Mouse (Mus musculus): Measurements from ENCODE around the gene Fen1.

Gene Fen1

DNA sequence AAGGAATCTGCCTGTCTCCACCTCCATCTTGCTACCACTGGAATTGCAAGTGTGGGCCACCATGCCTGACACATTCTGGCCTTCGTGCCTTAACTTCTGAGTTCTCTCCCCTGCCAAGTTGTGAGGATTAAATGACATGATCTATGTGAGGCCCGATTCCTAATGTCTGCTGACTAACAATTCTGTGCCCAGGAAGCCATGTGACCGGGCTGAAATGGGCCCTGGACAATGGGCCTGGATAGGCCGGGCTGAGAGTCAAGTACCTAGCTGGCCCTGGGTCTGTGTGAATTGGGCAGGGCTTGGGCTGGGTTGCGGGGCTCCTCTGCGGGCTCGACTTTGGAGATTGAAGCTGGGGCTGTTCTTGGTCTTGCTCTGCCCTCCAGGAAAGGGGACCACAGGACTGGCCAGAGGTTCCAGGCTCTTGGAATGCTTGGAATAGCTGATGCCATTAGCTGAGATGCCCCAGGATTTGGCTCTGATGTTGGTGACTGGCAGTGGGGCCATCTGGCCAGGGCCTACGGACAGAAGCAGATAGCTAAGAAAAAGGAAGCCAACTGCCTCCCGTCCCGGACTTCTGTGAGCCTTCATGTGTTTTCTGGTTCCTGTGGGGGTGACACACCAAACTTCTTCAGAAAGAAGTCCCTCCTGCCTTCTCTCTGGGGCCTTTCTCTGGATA, 10.0 kb upstream of the Fen1 start:
- ATAC-seq (ENCODE audit: low TSS enrichment): no peak

DNA sequence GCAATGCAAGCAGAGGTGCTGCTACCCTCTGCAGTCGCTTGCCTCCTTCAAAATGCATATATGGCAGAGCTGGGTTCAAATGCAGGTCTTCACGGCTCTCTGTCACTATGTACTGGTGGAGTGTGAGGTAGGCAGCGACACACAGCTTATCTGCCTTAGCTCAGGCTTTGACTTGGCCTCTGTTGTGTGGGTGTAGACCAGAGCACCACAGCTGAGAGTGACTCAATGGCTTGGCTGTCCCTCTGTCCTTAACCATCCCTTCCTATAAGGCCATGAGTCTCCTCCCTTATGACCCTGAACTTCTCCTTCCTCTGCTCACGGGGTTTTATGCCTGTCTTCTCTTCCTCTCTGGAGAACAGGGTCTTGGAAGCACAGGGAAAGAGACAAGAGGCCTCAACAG, 6.9 kb upstream of the Fen1 start:
- ATAC-seq (ENCODE audit: low TSS enrichment): no peak

DNA sequence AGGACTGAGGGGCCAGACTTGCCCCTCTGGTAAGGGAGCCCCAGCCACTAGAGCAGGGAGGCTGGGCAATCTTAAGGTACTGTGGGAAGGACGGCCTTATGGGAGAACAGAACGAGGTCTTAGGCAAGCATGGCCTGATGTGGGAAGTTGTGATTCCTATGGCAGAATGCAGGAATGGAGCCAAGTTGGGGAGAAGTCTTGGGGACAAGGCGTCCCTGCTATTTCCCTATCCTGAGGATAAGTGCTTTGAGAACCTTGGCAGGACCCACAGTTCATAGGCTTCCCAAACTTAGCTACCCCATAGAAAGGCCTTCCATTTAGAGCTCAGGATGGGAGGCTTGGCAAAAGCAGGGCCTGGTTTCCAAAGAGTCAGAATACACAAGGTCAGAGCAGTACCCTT, 4.9 kb upstream of the Fen1 start:
- ATAC-seq (ENCODE audit: low TSS enrichment): no peak

DNA sequence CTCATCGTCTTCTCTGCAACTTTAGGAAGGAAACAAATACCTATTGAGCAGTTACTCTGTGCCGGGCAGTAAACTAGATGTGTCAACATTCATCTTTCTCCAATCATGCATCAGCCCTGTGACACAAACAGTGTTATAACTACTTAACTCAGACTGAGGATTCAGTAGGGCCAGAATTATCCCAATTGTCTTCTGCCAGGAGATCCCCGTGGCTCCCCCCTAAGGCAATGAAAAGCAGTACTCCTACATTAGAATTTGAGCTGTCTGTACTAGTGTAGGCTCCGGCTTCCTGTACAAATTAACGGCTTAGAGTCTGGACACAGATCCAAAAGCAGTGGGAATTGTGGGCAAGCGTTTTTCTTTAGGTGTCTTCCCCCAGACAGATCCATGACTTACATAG, 1.1 kb upstream of the Fen1 start:
- ATAC-seq (ENCODE audit: low TSS enrichment): no peak

DNA sequence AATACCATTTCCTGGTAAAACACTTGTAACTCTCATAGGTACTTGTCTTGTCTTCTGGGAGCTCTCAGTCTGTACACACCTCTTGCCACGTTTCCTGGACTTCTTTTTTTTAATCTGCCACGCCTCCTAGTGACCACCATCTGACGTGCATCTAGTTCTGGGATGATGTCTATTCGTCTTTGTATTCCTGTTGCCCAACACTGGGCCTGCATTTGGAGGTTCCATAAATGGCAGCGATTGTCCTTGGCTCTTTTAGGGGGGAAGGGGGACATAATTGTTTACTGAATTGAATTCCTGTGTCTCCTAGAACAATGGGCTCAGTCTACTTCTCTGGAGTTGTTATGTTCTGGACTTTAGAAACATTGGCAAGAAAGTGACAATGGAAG, 640 bp upstream of the Fen1 start:
- peak; percentile 32; the same call in 1 of the 2 replicates for ATAC-seq (ENCODE audit: low TSS enrichment)

DNA sequence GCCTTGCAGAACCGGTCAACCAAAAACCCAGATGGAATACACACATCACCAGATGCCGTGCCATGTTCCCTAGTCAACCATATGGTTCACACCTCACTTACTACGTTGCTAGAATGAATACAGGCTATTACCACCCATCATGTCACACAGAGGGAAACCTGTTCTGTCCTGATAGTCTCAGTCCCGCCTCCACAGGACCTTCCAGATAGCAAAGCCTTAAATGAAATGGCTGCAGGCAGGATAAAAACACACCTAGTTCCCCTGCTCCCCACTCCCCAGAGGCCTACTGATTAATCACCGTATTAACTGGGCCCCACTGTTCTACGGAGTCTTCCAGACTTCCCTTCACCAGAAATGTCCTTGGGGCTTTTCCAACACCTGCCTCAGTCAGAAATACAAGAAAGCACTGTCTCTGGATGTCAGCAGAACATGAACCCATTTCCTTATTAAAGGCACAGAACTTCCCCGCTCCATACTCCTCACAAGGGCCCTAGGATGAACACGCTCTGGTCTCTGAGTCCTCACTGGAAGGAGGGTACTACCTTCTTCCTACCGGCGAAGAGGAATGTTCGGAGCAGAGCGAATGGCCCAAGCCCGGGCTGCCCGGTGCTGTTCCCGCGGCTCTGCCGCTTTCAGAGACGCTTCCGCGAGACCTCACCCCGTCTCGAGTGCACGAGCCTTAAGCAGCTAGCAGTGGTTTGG, 672 bp downstream of the Fen1 start:
- no peak; the same call in 1 of the 2 replicates for ATAC-seq (ENCODE audit: low TSS enrichment)

DNA sequence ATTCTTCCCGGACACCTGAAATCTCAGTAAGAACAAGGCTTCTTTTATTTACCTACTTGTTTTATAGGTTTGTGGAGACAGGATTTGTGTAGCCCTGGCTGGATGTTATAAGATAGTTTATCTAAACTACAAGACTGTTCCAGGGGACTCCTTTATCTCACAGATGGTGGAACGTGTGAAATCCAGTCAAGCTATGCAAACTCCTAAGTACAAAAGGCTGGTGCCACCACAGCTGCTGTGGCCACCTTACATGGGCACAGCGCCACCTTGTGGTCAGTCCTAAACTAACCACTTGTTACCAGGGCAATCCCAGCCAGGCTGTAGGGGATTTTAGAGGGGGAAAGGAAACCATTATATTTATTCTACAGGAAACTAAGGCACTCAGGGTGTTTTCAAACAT, 5.2 kb downstream of the Fen1 start:
- peak; percentile 66 for ATAC-seq (ENCODE audit: low TSS enrichment)

DNA sequence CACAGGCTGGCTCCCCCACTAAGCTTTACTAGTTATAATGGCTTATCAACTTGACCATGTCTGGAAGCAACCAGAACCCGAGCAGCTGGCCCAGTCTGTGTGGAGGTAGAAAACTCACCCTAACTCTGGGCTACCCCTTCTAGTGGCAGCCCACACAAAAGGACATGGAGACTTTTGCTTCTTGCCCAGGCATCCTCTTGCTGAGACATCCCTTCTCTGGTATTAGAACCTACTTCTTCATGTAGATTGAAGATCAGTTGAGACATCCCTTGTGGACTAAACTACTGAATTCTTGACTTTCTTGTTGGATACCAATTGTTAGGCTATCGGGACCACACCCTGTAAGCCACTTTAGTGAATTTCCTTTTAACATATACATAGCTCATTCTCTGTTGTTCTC, 5.7 kb downstream of the Fen1 start:
- no peak for ATAC-seq (ENCODE audit: low TSS enrichment)

DNA sequence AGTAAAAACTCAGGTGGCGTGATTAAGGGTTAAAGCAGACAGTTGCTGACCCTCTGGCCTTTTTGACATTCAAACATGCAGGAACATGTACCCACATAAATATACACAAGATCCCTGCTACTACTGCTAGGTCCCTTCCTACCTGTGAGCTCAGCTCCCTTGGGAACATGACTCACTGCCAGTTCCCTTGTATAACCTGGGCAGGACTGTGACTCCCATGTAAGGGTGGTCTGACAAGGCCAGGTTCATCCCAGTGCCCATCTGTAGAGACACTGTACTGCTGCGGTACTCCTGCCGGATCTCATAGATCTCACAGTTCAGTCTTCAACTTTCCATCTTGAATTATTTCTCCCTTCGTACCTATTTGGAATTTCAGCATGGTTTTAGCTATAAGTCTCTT, 6.8 kb downstream of the Fen1 start:
- no peak for ATAC-seq (ENCODE audit: low TSS enrichment)

DNA sequence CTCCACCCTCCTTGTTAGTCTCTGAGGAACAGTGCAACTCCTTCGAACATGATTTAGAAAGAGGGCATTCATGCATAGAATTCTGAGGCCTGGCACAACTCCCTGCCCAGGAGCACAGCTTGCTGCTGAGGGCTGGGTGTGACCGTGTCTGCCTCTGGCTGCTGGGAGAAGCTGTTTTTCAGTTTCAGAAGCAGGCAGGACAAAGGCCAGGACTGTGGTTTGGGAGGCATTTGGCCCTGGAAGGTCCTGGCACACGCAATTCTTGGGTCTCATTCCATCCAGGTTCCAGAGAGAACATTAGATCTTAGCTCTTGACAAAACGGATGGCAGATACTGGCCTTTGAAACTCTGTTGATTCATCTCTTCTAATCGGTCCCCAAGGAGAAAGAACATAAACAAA, 8.7 kb downstream of the Fen1 start:
- ATAC-seq (ENCODE audit: low TSS enrichment): no peak

DNA sequence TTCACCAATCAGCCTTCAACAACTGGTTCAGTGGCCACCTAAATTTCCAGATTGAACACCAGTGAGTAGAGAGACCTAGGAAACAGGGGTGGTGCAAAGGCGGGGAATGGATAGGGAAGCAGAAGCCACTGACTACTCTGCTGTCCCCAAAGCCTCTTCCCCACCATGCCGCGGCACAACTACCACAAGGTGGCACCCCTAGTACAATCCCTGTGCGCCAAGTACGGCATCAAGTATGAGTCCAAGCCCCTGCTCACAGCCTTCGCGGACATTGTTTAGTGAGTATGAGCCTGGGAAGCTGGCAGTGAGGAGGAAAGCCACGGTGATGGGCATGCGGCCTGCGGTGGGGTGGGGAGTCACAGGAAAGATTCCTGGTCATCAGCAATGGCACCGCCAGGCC, 9.6 kb downstream of the Fen1 start:
- ATAC-seq (ENCODE audit: low TSS enrichment): no peak

DNA sequence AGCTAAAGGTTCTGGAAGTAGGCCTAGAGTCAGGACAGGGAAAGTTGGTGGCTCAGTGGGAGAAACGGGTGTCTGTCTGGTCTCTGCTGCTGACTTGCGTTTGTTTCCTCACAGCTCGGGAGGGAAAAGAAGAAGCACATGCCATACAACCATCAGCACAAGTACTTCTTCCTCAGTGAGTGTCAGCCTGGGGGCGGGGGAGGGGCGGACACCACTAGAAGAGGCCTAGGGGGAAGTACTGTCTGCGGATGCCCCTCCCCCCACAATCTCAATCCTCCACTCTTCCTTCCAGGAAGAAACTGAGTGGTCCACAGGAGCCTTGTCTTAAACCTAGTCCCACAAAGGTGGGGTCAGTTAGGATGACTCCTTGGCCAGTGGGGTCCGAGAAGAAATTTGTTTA, 12.6 kb downstream of the Fen1 start:
- no peak for ATAC-seq (ENCODE audit: low TSS enrichment)

DNA sequence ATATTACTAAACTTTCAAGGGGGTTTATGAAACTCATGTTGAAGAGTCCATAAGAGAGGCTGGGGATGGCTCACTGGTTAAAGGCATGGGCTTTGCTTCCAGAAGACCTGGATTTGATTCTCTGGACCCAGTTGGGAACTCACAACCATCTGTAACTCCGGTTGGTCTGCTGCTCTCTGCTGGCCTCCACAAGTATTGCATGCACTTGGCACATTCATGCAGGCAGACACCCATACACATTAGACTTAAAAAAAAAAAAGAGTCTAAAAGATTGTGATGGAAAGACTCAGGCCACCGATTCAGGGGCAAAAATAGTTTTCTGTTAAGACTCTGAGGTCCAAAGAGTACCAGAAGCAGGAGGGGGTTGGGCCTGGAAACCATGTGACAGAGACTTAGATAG, 13.2 kb downstream of the Fen1 start:
- peak; percentile 28; the same call in 1 of the 2 replicates for ATAC-seq (ENCODE audit: low TSS enrichment)

DNA sequence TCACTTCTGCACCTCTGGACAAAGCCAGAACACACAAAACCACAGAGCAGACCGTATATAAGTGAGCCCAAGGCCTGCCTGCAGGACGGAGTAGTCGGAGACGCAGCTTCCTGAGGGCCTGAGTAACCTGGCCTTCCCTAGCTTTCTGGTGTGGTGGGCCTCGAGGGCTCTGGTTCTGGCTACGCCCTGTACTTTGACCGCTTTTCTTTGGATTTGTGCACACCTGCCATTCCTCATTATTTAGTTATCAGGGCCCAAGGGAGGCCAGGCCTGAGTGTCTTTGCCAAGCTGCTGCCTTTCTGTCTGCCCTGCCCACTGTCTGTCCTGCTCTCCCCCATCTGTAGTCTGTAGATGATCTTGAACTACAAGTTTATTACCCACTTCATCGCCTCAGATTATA, 14.0 kb downstream of the Fen1 start:
- no peak for ATAC-seq (ENCODE audit: low TSS enrichment)

DNA sequence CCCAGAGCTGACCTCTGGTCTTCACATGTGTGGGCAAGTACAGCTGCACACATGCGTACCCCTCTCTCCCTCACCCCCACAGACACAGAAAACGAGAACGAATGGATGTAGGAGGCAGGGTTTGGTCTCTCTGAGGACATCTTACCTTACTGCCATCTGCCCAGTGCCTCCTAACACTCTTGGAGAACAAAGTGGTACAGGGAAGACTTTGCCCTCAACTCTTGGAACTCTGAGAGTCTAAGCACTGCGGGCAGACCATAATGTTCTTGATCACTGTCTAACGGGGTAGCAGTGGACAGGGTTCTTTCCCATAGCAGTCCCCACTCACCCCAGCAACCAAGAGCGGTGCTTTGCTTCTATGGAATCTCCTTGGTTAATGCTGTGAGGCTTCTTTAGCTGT, 14.9 kb downstream of the Fen1 start:
- no peak for ATAC-seq (ENCODE audit: low TSS enrichment)

DNA sequence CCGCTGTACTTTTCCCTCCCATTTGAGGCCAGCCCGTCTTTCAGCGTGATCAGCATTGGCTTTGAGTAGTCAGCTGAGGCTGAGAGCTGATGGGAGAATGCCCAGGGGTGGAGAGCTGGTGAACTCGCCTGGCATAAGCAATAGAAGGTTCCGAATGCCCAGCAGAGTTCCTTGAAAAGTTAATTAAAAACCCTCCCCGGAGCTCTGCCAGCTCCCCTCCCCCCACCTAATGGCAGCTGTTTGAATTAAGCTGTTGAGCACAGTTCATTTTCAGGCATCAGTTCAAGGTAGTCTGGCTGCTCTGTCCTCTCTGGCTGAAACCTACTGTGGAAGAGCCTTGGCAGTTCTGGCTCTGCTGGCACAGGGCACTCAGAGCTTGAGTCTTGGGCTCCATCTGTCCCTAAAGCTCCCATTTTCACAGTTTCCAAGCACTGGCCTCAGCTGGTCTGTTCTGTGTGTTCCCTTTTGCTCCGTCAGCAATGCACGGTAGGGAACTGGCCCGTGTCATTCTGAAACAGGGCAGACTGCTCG, 15.6 kb downstream of the Fen1 start:
- ATAC-seq (ENCODE audit: low TSS enrichment): peak; percentile 38; the same call in 1 of the 2 replicates

DNA sequence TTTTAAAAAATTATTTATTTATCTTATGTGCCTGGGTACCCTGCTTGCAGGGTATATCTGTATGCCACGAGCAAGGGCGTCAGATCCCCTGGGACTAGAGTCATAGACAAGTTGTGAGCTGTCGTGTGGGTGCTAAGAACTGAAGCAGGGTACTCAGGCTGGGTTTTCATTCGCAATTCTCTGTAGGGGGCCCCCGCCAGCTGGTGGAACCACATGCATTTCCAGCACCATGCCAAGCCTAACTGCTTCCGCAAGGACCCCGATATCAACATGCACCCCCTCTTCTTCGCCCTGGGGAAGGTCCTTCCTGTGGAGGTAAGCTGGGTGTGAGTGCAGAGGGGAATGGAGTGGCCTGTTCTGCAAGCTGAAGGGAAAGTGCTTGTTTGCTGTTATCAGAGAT, 17.4 kb downstream of the Fen1 start:
- ATAC-seq (ENCODE audit: low TSS enrichment): no peak

DNA sequence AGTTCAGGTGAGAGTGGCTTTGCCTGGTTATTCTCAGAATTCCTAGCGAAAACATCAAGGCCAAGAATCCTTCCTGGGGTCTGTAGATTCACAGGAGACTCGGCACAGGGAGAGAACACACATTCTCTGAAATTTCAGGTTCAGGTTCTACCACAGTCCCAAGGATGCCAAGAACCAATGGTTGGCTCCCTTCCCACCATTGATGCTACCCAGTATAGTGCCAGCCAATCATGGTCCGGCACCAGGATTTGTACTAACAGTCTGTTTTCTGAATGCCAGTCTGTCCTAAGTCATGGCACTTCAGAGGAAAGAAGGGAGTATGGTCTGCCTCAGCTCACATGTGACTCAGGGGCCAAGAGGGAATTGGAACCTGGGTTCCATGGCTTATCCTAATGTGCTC, 18.1 kb downstream of the Fen1 start:
- ATAC-seq (ENCODE audit: low TSS enrichment): no peak

DNA sequence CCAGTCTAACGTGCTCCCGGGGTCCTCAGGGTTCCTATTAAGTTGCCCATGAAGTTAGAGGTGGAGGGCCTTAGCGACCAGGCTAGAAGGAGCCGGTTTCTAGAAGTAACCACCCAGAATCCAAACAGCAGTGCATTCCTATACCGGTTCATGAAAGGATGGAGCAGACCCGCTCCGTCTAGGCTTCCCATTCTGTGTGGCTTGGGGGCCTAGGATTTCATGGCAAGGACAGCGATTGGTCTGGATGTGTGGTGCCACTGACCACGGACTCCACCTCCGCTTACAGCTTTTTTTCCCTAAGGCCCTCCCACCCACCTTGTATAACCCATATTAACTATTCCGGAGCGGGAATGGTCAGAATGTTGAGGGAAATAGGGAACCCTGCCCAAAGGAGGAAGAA, 19.9 kb downstream of the Fen1 start:
- ATAC-seq (ENCODE audit: low TSS enrichment): 0 out of 2 replicates have a peak, but pooled peaks have one; percentile 5

DNA sequence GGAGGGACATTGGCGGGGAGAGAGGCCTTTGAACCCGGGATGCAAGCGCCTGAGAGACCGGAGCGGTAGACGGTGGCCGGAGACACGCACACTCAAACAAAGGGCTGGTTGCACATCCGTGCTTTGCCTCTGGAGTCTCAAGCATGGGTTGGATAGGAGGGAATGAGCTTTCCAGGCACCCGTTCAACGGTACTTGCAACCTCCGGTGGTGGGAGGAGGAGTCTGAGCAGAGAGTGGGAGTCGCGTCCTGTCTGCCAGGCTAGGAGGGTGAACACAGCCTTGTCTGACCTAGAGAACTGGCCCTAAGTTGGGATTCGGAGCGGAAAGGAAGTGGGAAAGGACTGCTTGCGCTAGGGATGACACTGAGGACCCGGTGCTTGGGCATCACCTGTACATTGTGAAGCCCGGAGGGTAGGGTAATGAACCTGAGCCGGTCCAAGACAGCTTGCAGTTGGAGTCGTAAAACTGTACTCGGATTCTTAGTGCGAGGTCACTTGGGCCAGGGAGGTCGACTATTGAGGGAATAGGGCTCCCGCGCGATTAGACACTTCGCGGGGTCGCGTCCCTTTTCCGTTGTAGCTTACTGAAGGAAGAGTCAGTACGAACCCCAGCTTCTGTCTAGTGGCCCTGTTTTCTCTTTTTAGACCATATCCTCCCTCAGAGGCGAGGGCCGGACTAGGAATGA, 20.5 kb downstream of the Fen1 start:
- peak; percentile 80 for ATAC-seq (ENCODE audit: low TSS enrichment)

DNA sequence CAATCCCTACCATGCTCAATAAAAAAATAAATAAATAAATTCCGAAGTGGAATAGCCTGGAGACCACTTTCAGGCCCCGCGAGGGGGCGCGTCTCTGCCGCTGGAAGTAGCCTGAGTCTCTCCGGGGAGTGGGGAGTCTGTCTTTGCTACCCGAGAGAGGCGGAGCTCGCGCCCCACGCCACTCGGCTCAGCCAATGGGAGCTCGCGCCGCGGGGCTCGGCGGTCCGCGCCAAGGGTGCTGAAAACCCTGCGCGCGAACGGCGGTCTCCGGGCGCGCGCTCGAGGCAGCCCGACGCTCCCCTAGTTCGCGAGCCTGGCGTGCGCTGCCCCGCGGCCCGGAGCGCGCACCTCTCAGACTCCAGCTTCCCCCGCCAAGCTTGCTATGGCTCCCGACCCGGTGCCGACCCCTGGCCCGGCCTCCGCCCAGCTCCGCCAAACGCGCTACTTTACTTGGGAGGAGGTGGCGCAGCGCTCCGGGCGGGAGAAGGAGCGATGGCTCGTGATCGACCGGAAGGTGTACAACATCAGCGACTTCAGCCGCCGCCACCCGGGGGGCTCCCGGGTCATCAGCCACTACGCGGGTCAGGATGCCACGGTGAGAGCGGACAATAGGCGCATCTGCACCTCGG, 21.2 kb downstream of the Fen1 start, which contains the start of gene Fads1:
TSS of gene Fads1 (plus strand) at position 219 of the 629 bp plus-strand sequence.
- peak; percentile 94 for ATAC-seq (ENCODE audit: low TSS enrichment)

DNA sequence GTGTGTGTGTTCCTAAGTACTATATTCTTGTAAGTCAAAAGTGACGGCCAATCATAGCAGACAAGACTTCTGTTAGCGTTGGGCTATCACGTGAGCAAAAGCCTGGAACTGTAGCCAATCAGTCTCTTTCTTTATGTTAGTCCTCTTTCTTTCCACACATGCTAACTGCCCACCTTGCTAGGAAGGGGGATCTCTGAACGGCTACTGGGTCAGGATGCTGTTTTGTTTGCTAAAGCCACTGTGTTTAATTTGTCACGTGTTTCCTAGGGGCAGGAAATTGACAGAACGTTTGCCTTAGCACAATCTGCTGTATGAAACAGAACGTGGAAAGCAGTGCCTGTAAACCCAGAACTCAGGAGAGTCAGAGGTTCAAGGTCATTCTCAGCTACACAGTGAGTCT, 21.8 kb downstream of the Fen1 start:
- no peak for ATAC-seq (ENCODE audit: low TSS enrichment)
